22 mouse cellular contexts compared by ENCODE assay signal in genomic region chr16:5307761-5308160, GRCm38 (mm10). TPM values are rescaled to one million over a fixed set of nuclear protein-coding genes. Genes with fewer than 3 reads are reported as not detected.
DNase-seq lines count a peak whose midpoint lies in the region; ATAC-seq and TF ChIP-seq lines count a peak whose summit lies in the region.
"Had no signal": no experiment of that assay in that cellular context is flagged by ENCODE, and none has a peak within 500 bp of the region (broad histone marks: within the 10 kb centered on the region; RNA-seq: fewer than 3 reads in every experiment).

No protein-coding gene starts in this region.

- no peak overlapping the region for H3K27ac ChIP-seq in hindbrain, embryonic 14.5 days
- H3K27ac ChIP-seq in hindbrain, embryonic 11.5 days (ENCODE audit: low read depth, low read length) = no peak overlapping the region
- H3K27ac ChIP-seq in forebrain, embryonic 14.5 days (ENCODE audit: low read depth, low read length) = no peak overlapping the region
- H3K27ac ChIP-seq in forebrain, postnatal 0 days (ENCODE audit: low read depth, low read length) = no peak overlapping the region
- H3K27ac ChIP-seq in midbrain, embryonic 15.5 days = no peak overlapping the region
- no peak overlapping the region for H3K27ac ChIP-seq in kidney, embryonic 16.5 days (ENCODE audit: low read length)
- H3K27ac ChIP-seq: embryonic facial prominence, embryonic 15.5 days; heart, embryonic 15.5 days; kidney, postnatal 0 days; left cerebral cortex, adult 2 months; limb, embryonic 12.5 days; liver, embryonic 12.5 days had no signal

- DNase-seq in hindbrain, embryonic 14.5 days (ENCODE audit: low spot score) = no peak
- DNase-seq in hindbrain, embryonic 11.5 days (ENCODE audit: low spot score) = no peak
- no peak for DNase-seq in forebrain, embryonic 14.5 days (ENCODE audit: low spot score)
- no peak for DNase-seq in forebrain, postnatal 0 days
- DNase-seq in urinary bladder, adult 18-20 months (ENCODE audit: low spot score in 2 of 2) = no peak
- DNase-seq: cerebellum, adult 18-20 months; cerebellum, postnatal 25 days; heart, adult 18-20 months; kidney, adult 11 months; lung, adult 2 months; lung, postnatal 36 days; thymus, adult 18-20 months; thymus, postnatal 4 days had no signal

- no peak overlapping the region for H3K9ac ChIP-seq in hindbrain, embryonic 14.5 days
- no peak overlapping the region for H3K9ac ChIP-seq in hindbrain, embryonic 11.5 days (ENCODE audit: low read depth, low read length)
- peak overlapping the region; percentile 3; the same call in 1 of the 2 replicates for H3K9ac ChIP-seq in forebrain, embryonic 14.5 days (ENCODE audit: low read length)
- H3K9ac ChIP-seq in forebrain, postnatal 0 days = no peak overlapping the region
- H3K9ac ChIP-seq in midbrain, embryonic 15.5 days = no peak overlapping the region
- H3K9ac ChIP-seq in kidney, embryonic 16.5 days (replicated peaks; ENCODE audit: low read length) = no peak overlapping the region
- H3K9ac ChIP-seq: embryonic facial prominence, embryonic 15.5 days; heart, embryonic 15.5 days; liver, embryonic 12.5 days had no signal

- no peak for ATAC-seq in hindbrain, embryonic 14.5 days (ENCODE audit: low FRiP score)
- no peak for ATAC-seq in hindbrain, embryonic 11.5 days (ENCODE audit: low FRiP score)
- no peak for ATAC-seq in forebrain, embryonic 14.5 days
- no peak for ATAC-seq in forebrain, postnatal 0 days
- no peak for ATAC-seq in midbrain, embryonic 15.5 days (replicated peaks)
- no peak for ATAC-seq in kidney, embryonic 16.5 days (ENCODE audit: low FRiP score, low TSS enrichment)
- ATAC-seq in erythroid progenitor cell, adult 5-6 weeks (replicated peaks; ENCODE audit: low FRiP score, poor library complexity, severe bottlenecking) = no peak
- ATAC-seq: liver, embryonic 12.5 days had no signal

- peaks cover 4% of the 10 kb centered on the region; the same call in 1 of the 2 replicates for H3K4me1 ChIP-seq in hindbrain, embryonic 14.5 days (replicated peaks; ENCODE audit: control insufficient read depth, insufficient read depth, low read length)
- H3K4me1 ChIP-seq in hindbrain, embryonic 11.5 days (replicated peaks; ENCODE audit: control insufficient read depth, insufficient read depth, low read length) = no peaks in the 10 kb centered on the region
- H3K4me1 ChIP-seq in forebrain, embryonic 14.5 days (ENCODE audit: control insufficient read depth, insufficient read depth, low read length) = no peaks in the 10 kb centered on the region
- 0 out of 2 replicates have a peak, but pooled peaks cover 3% of the 10 kb centered on the region for H3K4me1 ChIP-seq in forebrain, postnatal 0 days (ENCODE audit: insufficient read depth)
- peaks cover 9% of the 10 kb centered on the region for H3K4me1 ChIP-seq in midbrain, embryonic 15.5 days
- no peaks in the 10 kb centered on the region for H3K4me1 ChIP-seq in kidney, embryonic 16.5 days (ENCODE audit: insufficient read depth, low read length)
- H3K4me1 ChIP-seq: limb, embryonic 12.5 days had no signal

- TF ChIP-seq CTCF in forebrain, postnatal 0 days (IDR thresholded peaks at IDR 0.05; ENCODE audit: low read depth) = no peak

- no peaks in the 10 kb centered on the region for H3K36me3 ChIP-seq in hindbrain, embryonic 14.5 days (replicated peaks; ENCODE audit: control insufficient read depth, insufficient read depth)
- no peaks in the 10 kb centered on the region for H3K36me3 ChIP-seq in hindbrain, embryonic 11.5 days (ENCODE audit: control insufficient read depth, insufficient read depth, low read length)
- H3K36me3 ChIP-seq in forebrain, embryonic 14.5 days (ENCODE audit: control insufficient read depth, insufficient read depth, low read length) = no peaks in the 10 kb centered on the region
- H3K36me3 ChIP-seq in forebrain, postnatal 0 days (ENCODE audit: insufficient read depth) = no peaks in the 10 kb centered on the region
- H3K36me3 ChIP-seq in midbrain, embryonic 15.5 days (replicated peaks) = no peaks in the 10 kb centered on the region
- no peaks in the 10 kb centered on the region for H3K36me3 ChIP-seq in kidney, embryonic 16.5 days (ENCODE audit: insufficient read depth, low read length)
- H3K36me3 ChIP-seq: embryonic facial prominence, embryonic 15.5 days; heart, embryonic 15.5 days; limb, embryonic 12.5 days; liver, embryonic 12.5 days had no signal

- peaks cover 9% of the 10 kb centered on the region; the same call in 1 of the 2 replicates for H3K27me3 ChIP-seq in hindbrain, embryonic 14.5 days (ENCODE audit: control insufficient read depth, insufficient read depth, low read length)
- peaks cover 4% of the 10 kb centered on the region for H3K27me3 ChIP-seq in hindbrain, embryonic 11.5 days (ENCODE audit: control insufficient read depth, insufficient read depth, low read length)
- 0 out of 2 replicates have a peak, but pooled peaks cover 4% of the 10 kb centered on the region for H3K27me3 ChIP-seq in forebrain, embryonic 14.5 days (replicated peaks; ENCODE audit: control insufficient read depth, insufficient read depth, low read length)
- no peaks in the 10 kb centered on the region for H3K27me3 ChIP-seq in forebrain, postnatal 0 days (ENCODE audit: insufficient read depth, low read length)
- peaks cover 11% of the 10 kb centered on the region for H3K27me3 ChIP-seq in midbrain, embryonic 15.5 days (replicated peaks)
- peaks cover 10% of the 10 kb centered on the region; the same call in 1 of the 2 replicates for H3K27me3 ChIP-seq in kidney, embryonic 16.5 days (ENCODE audit: insufficient read depth, low read length)

- no peak overlapping the region for H3K4me3 ChIP-seq in hindbrain, embryonic 14.5 days (replicated peaks; ENCODE audit: low read length)
- no peak overlapping the region for H3K4me3 ChIP-seq in hindbrain, embryonic 11.5 days (ENCODE audit: low read depth, low read length)
- H3K4me3 ChIP-seq in forebrain, embryonic 14.5 days (ENCODE audit: low read depth, low read length) = no peak overlapping the region
- H3K4me3 ChIP-seq in forebrain, postnatal 0 days (ENCODE audit: low read depth, low read length) = no peak overlapping the region
- peak overlapping the region; percentile 47; the same call in 1 of the 2 replicates for H3K4me3 ChIP-seq in midbrain, embryonic 15.5 days
- H3K4me3 ChIP-seq in kidney, embryonic 16.5 days (ENCODE audit: low read length) = no peak overlapping the region
- H3K4me3 ChIP-seq: liver, embryonic 12.5 days had no signal

- peak overlapping the region; percentile 85 for H3K4me2 ChIP-seq in hindbrain, embryonic 14.5 days (replicated peaks)
- no peak overlapping the region for H3K4me2 ChIP-seq in hindbrain, embryonic 11.5 days (replicated peaks; ENCODE audit: low read depth, low read length)
- H3K4me2 ChIP-seq in forebrain, embryonic 14.5 days (ENCODE audit: low read length) = peak overlapping the region; percentile 84
- H3K4me2 ChIP-seq in forebrain, postnatal 0 days (ENCODE audit: low read depth) = peak overlapping the region; percentile 88; the same call in 1 of the 2 replicates
- peak overlapping the region; percentile 95 for H3K4me2 ChIP-seq in midbrain, embryonic 15.5 days
- no peak overlapping the region for H3K4me2 ChIP-seq in kidney, embryonic 16.5 days (replicated peaks; ENCODE audit: low read depth, low read length)

- 83% methylated on average over 7 of the region's 7 CpGs for WGBS in hindbrain, embryonic 14.5 days
- WGBS in hindbrain, embryonic 11.5 days = 74% methylated on average over 7 of the region's 7 CpGs
- 78% methylated on average over 7 of the region's 7 CpGs for WGBS in forebrain, embryonic 14.5 days
- WGBS in forebrain, postnatal 0 days = 83% methylated on average over 7 of the region's 7 CpGs
- WGBS in midbrain, embryonic 15.5 days = 77% methylated on average over 7 of the region's 7 CpGs
- WGBS in kidney, embryonic 16.5 days = 69% methylated on average over 7 of the region's 7 CpGs

- no peaks in the 10 kb centered on the region for H3K9me3 ChIP-seq in hindbrain, embryonic 14.5 days (ENCODE audit: control insufficient read depth, low read length)
- no peaks in the 10 kb centered on the region for H3K9me3 ChIP-seq in hindbrain, embryonic 11.5 days (ENCODE audit: control insufficient read depth, low read length)
- H3K9me3 ChIP-seq in forebrain, embryonic 14.5 days (replicated peaks; ENCODE audit: control insufficient read depth, low read length) = no peaks in the 10 kb centered on the region
- H3K9me3 ChIP-seq in forebrain, postnatal 0 days (ENCODE audit: low read length) = no peaks in the 10 kb centered on the region
- no peaks in the 10 kb centered on the region for H3K9me3 ChIP-seq in midbrain, embryonic 15.5 days
- no peaks in the 10 kb centered on the region for H3K9me3 ChIP-seq in kidney, embryonic 16.5 days (ENCODE audit: low read length)
- H3K9me3 ChIP-seq: embryonic facial prominence, embryonic 15.5 days; heart, embryonic 15.5 days; limb, embryonic 12.5 days; liver, embryonic 12.5 days had no signal

RNA-seq across cellular contexts. Expression of gene Eef2kmt, which starts 52.0 kb away (rescaled TPM):
- polyA plus RNA-seq in hindbrain, embryonic 14.5 days (2014; fragmentation: Nextera tagmentation; extraction: Ambion mirVana) = 7.1 and 10.7 TPM in 2 replicates
- polyA plus RNA-seq in hindbrain, embryonic 11.5 days (2014; fragmentation: Nextera tagmentation; extraction: Ambion mirVana) = 13.0 and 14.5 TPM in 2 replicates
- 10.3 and 11.5 TPM in 2 replicates for polyA plus RNA-seq in forebrain, embryonic 14.5 days (2014; fragmentation: Nextera tagmentation; extraction: Ambion mirVana)
- total RNA-seq in forebrain, postnatal 0 days (2014; rRNA removed) = 6.3 and 8.3 TPM in 2 replicates
- polyA plus RNA-seq in forebrain, postnatal 0 days (2015; fragmentation: Nextera tagmentation; extraction: Ambion mirVana) = 6.7 TPM in 2 replicates
- polyA plus RNA-seq in midbrain, embryonic 15.5 days (2015; fragmentation: Nextera tagmentation; extraction: Ambion mirVana) = 6.9 and 7.7 TPM in 2 replicates
- 36.3 and 39.6 TPM in 2 replicates for polyA plus RNA-seq in kidney, embryonic 16.5 days (2015; fragmentation: Nextera tagmentation; extraction: Ambion mirVana)
- total RNA-seq in erythroid progenitor cell, adult 5-6 weeks (2015; ENCODE audit: low replicate concordance) = 3.6 and 4.2 TPM in 2 replicates
- 1.2 TPM in 1 of 2 replicates, not detected in the other for total RNA-seq in erythroid progenitor cell, adult 5-6 weeks (2017; ENCODE audit: low replicate concordance)

Comparison
In these comparisons a context has a peak if more than half of its experiments do, and no peak if none do; other contexts are left out.
1. H3K4me2 ChIP-seq: peak in hindbrain, embryonic 14.5 days (single experiment), forebrain, embryonic 14.5 days (single experiment), forebrain, postnatal 0 days (single experiment) and midbrain, embryonic 15.5 days (single experiment); none in hindbrain, embryonic 11.5 days (single experiment) and kidney, embryonic 16.5 days (single experiment).